Mouse (Mus musculus) brain, embryonic 14.5 days (tissue): ENCODE measurements around the gene Slc6a19.

Source experiments
- CTCF ChIP-seq: fragments of 200-500 bp; IDR thresholded peaks from 2 replicates; pipeline ENCODE4 v1.5.1; 2012; ENCODE audit warnings: inconsistent platforms, mild to moderate bottlenecking, moderate library complexity, borderline replicate concordance; ENCODE audit not compliant: insufficient read depth, insufficient read length; ENCODE audit errors: extremely low read depth
- POLR2A ChIP-seq: fragments of 200-500 bp; IDR thresholded peaks from 2 replicates; pipeline ENCODE4 v1.6.1; 2012; ENCODE audit warnings: mild to moderate bottlenecking, inconsistent platforms, borderline replicate concordance; ENCODE audit not compliant: poor library complexity, insufficient read depth, insufficient read length, severe bottlenecking; ENCODE audit errors: extremely low read depth

GRCm38 (mm10) chr13:73734379-73734778, 29.7 kb upstream of the Slc6a19 start:
- TF ChIP-seq POLR2A (no peak), CTCF (no peak)
